Mouse (Mus musculus) ES-E14 (cell line): ENCODE data around the gene Pld1. TPM values are rescaled to one million over a fixed set of nuclear protein-coding genes. Genes with fewer than 3 reads are reported as not detected.

Experiments
- DNase-seq: peaks from one replicate; pipeline ENCODE4 v3.0.0-alpha.2; 2013; ENCODE audit warnings: low read depth, low spot score
- H3K27ac ChIP-seq: 2 replicates; pipeline ENCODE4 v1.5.1; 2012; ENCODE audit warnings: low read depth, mild to moderate bottlenecking, low read length, moderate library complexity, mixed read lengths; ENCODE audit not compliant: poor library complexity, insufficient read depth, severe bottlenecking
- H3K36me3 ChIP-seq: 2 replicates; pipeline ENCODE4 v1.6.1; 2012; ENCODE audit warnings: mild to moderate bottlenecking, low read length, moderate library complexity, mixed read lengths; ENCODE audit not compliant: control insufficient read depth, poor library complexity, insufficient read depth, severe bottlenecking
- H3K4me1 ChIP-seq, 2 experiments: fragments of 150-350 bp in 1 of 2; sonication (generic) in 1 of 2; 2 replicates each; pipeline ENCODE4 v1.6.1; 2012; ENCODE audit warnings: low read length in 2 of 2, mild to moderate bottlenecking in 1 of 2, mixed read lengths in 1 of 2; ENCODE audit not compliant: control insufficient read depth in 2 of 2, insufficient read depth in 2 of 2, poor library complexity in 1 of 2
- H3K4me3 ChIP-seq, 2 experiments: fragments of 150-350 bp in 1 of 2; sonication (generic) in 1 of 2; 2 replicates each; pipeline ENCODE4 v1.5.1; 2012; ENCODE audit warnings: low read length in 2 of 2, low read depth in 1 of 2, mild to moderate bottlenecking in 1 of 2, mixed read lengths in 1 of 2; ENCODE audit not compliant: insufficient read depth in 1 of 2, poor library complexity in 1 of 2, severe bottlenecking in 1 of 2
- H3K9ac ChIP-seq: 2 replicates; pipeline ENCODE4 v1.6.1; 2012; ENCODE audit warnings: low read depth, mild to moderate bottlenecking, low read length, mixed read lengths; ENCODE audit not compliant: poor library complexity, insufficient read depth, severe bottlenecking
- H3K9me3 ChIP-seq: fragments of 150-350 bp; sonication (generic); 2 replicates; pipeline ENCODE4 v1.6.1; 2012; ENCODE audit warnings: low read depth, mild to moderate bottlenecking, low read length; ENCODE audit not compliant: control insufficient read depth, insufficient read depth
- CHD2 ChIP-seq: IDR thresholded peaks from 2 replicates; pipeline ENCODE4 v1.6.1; 2014; ENCODE audit warnings: mild to moderate bottlenecking, low read depth, low read length, inconsistent platforms
- HCFC1 ChIP-seq: IDR thresholded peaks from 2 replicates; pipeline ENCODE4 v1.6.1; 2012; ENCODE audit warnings: low read length, inconsistent platforms, borderline replicate concordance; ENCODE audit not compliant: insufficient read depth
- MAFK ChIP-seq: IDR thresholded peaks from 2 replicates; pipeline ENCODE4 v1.6.1; 2014; ENCODE audit warnings: mild to moderate bottlenecking, low read depth, low read length, inconsistent platforms; ENCODE audit not compliant: insufficient read depth
- ZC3H11A ChIP-seq: IDR thresholded peaks from 2 replicates; pipeline ENCODE4 v1.6.1; 2012; ENCODE audit warnings: low read depth, mild to moderate bottlenecking, inconsistent platforms, low read length, borderline replicate concordance
- ZNF384 ChIP-seq: IDR thresholded peaks from 2 replicates; pipeline ENCODE4 v1.6.1; 2012; ENCODE audit warnings: low read depth, low read length, inconsistent platforms
- in situ Hi-C, 2 experiments: fragments of 600-800 bp; cut with MboI; formaldehyde crosslinking; loops; one replicate each; pipeline ENCODE4 v1.15.1; 2025; ENCODE audit warnings: low sequenced_read_pairs in 2 of 2, inconsistent platforms in 1 of 2; ENCODE audit not compliant: unreplicated experiment in 2 of 2
- total RNA-seq: library from RNA; depleted of rRNA; stranded (reverse); fragments of 300-350 nt; gene quantifications from 2 replicates; pipeline ENCODE4 v1.2.3, GENCODE M21; 2012

Gene Pld1
- total RNA-seq, 1 experiment, result 4.8 TPM

DNA sequence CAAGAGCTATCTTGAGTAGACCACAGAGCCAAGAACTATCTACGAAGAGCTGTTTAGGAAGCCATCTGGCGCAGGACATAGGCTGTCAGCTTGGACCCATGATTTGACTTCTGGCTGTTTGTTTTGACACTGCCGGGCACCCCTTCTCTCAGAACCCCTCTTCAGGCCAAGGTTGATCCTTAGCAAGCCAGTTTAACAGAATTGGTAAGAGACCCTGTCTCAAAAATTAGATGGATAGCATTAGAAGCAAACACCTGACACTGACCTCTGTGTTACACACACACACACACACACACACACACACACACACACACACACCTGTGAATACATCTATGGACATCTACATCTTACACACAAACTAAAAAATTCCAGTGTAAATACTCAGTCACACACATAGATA, 29.5 kb upstream of the Pld1 start:
- H3K4me1 ChIP-seq, result no peaks in the 10 kb centered on the region
- H3K27ac ChIP-seq, result no peak overlapping the region
- DNase-seq, result no peak
- TF ChIP-seq ZC3H11A (no peak), MAFK (no peak), ZNF384 (no peak), HCFC1 (no peak), CHD2 (no peak)
- H3K4me3 ChIP-seq, result no peak overlapping the region
- no peak overlapping the region for H3K9ac ChIP-seq
- no peaks in the 10 kb centered on the region for H3K9me3 ChIP-seq
- in situ Hi-C loops, result no loop called here
- H3K36me3 ChIP-seq, result no peaks in the 10 kb centered on the region

- DNase-seq, result no peak
- Histone ChIP-seq H3K27ac (no peak overlapping the region), H3K9me3 (no peaks in the 10 kb centered on the region), H3K9ac (no peak overlapping the region), H3K4me3 (no peak overlapping the region), H3K36me3 (no peaks in the 10 kb centered on the region), H3K4me1 (no peaks in the 10 kb centered on the region)
- no peak for TF ChIP-seq HCFC1
- in situ Hi-C loops, result no loop called here
Observed at GRCm38 (mm10) chr3:27918656-27919436, 19.6 kb upstream of the Pld1 start.

- Histone ChIP-seq H3K4me1 (no peaks in the 10 kb centered on the region), H3K4me3 (no peak overlapping the region), H3K27ac (no peak overlapping the region), H3K9ac (no peak overlapping the region), H3K9me3 (no peaks in the 10 kb centered on the region), H3K36me3 (no peaks in the 10 kb centered on the region)
- DNase-seq, result no peak
- no peak for TF ChIP-seq ZC3H11A
- TF ChIP-seq ZNF384, result no peak
- TF ChIP-seq MAFK, result no peak
- no peak for TF ChIP-seq HCFC1
- TF ChIP-seq CHD2, result no peak
- in situ Hi-C loops, result no loop called here
Observed at GRCm38 (mm10) chr3:27921268-27922020, 17.1 kb upstream of the Pld1 start.

DNA sequence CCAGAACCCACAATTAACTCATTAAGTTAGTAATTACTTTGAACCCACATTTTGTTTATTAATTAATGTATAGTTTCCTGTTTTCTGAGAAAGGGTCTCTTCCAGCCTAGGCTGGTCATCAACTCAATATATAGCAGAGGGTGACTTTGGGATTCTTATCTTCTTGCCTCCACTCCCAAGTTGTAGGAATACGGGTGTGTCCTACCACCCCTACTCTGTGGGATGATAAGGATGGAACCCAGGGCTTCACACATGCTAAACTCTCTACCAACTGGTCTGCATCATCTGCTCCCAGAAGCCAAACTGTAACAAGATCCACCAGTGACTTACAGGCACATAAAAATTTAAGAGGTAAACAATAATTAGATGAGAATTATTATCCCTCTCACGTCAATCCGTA, 14.5 kb upstream of the Pld1 start:
- TF ChIP-seq ZNF384 (no peak), HCFC1 (no peak), ZC3H11A (no peak)
- Histone ChIP-seq H3K4me1 (no peaks in the 10 kb centered on the region), H3K9me3 (no peaks in the 10 kb centered on the region), H3K9ac (no peak overlapping the region), H3K4me3 (no peak overlapping the region), H3K36me3 (no peaks in the 10 kb centered on the region), H3K27ac (no peak overlapping the region)
- no peak for DNase-seq
- in situ Hi-C loops, result no loop called here
